Mouse (Mus musculus) C2C12 (cell line): ENCODE measurements around the gene Nxpe4.

ENCODE experiments used
- CEBPB ChIP-seq: IDR thresholded peaks from one replicate; pipeline ENCODE4 v1.6.1; 2011; ENCODE audit warnings: low read depth, mild to moderate bottlenecking, control low read depth, moderate library complexity
- CTCF ChIP-seq: IDR thresholded peaks from one replicate; pipeline ENCODE4 v1.5.1; 2011; ENCODE audit not compliant: control insufficient read depth, insufficient read depth, insufficient read length
- FOSL1 ChIP-seq: IDR thresholded peaks from one replicate; pipeline ENCODE4 v1.8.0; 2011; ENCODE audit warnings: mild to moderate bottlenecking, low read length; ENCODE audit not compliant: poor library complexity, insufficient read depth, severe bottlenecking
- MAX ChIP-seq: IDR thresholded peaks from one replicate; pipeline ENCODE4 v1.6.1; 2011; ENCODE audit warnings: mild to moderate bottlenecking, control low read depth
- MYOG ChIP-seq: IDR thresholded peaks from one replicate; pipeline ENCODE4 v1.6.1; 2011; ENCODE audit not compliant: control insufficient read depth, insufficient read length; ENCODE audit errors: extremely low read depth

GRCm38 (mm10) chr9:48211912-48212311, 50.1 kb downstream of the Nxpe4 start:
- no peak for TF ChIP-seq FOSL1
- TF ChIP-seq CTCF, result no peak
- TF ChIP-seq MYOG, result no peak
- TF ChIP-seq CEBPB, result no peak
- no peak for TF ChIP-seq MAX
